Mouse (Mus musculus): Measurements from ENCODE around the gene Sub1.

Sub1 gene

DNA sequence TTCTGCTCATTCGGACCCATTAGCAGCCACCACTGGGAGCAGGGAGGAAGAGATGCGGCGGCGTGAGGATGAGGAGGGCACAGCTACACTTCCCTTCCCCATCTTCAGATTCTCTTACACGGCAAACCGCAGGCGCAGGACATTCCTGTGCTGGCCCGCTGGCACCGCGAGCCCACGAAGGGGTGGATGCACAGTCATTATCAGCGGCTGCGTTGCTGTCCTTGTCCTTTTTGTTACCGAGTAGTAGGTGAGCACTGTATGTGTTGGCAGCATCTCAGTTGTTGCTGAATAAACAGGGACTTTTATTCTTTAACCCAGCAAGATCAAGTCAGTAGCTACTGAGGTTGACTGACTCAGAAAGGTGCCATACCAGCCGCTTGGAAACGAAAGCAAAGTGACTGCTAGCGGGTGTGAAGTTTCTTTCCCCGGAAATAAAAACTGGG lies 13.8 kb upstream of the Sub1 start:
- no peak for DNase-seq (ENCODE audit: low read depth)

DNA sequence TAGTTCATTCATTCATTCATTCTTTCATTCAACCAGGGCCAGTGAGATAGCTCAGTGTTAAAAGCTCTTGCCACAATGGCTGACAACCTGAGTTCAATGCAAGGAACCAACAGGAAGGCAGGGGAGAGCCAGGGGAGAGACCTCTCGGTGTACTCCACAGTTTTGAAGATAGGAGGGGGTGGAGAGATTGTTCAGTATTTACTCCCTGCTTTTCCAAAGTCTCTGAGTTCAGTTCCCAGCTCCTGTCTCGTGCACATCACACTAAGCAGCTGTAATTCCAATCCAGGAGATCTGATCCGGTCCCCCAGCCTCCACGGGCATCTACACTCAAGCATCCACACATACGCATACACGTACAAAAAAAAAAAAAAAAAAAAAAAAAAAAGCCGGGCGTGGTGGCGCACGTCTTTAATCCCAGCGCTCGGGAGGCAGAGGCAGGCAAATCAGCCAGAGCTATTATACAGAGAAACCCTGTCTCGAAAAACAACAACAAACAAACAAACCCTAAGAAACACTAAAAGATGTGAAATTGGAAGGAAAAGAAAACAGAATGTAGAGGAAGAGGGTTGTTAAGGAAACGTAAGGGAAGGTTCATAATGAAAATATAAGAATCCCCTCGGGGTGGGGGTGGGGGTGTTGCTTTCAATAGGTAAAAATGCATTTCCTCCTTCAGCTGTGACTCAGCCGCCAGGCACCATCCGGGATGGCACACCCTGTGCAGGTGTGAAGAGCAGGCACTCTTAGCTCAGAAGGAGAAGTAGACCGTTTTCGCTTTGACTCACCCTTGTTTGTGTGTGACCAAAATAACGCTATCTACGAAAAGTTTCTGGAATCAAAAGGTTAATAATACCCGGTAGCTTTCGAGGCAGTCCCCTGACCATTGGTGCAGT lies 13.2 kb upstream of the Sub1 start:
- DNase-seq (ENCODE audit: low read depth) = no peak

DNA sequence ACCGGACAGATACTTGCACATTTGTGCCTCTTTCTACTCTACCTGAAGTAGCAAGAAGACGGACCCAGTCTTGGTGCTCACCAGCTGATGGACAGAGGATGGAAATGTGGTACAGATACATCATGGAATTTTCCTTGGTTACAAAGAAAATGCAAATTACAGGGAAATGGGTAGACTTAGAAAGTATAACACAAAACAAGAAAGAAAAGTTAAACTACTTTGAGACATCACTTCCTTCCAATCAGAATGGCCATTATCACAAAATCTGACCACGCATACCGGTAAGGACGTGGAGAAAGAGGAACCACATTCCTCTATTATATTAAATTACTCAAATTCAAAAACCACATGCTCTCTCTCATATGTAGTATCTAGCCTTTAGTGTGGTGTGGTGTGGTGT lies 12.1 kb upstream of the Sub1 start:
- DNase-seq (ENCODE audit: low read depth) = no peak

DNA sequence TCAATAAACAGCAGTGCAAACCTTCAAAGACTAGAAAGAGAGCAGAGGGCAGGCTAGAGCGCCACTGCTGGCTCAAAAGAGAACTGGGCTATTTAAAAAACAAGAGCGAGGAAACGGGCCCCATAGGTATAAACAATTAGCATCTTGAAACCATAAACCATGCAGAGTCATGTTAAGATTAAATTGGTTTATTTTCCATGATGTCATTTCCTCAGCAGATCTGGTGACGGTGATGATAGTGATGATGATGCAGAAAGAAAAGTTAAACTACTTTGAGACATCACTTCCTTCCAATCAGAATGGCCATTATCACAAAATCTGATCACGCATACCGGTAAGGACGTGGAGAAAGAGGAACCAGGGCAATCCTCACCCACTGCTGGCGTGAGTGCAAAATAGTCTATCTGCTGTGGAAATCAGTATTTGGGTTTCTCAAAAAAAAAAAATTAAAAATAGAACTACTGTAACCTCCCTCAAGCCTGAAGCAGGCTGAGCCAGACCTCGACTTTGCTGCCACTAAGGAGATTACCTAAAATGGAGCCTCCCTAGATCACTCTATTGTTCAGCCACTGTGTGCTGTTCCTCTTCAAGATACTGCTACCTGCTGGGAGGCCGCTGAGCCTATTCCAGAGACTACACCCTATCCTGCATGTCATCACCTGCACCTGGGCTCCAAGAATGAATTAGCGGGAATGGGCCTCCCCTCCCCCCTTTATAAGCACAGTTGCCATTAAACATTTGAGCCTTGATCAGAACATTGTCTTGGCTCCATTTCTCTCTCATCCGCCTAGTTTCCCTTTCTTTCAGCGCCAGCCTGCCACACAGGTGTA lies 11.4 kb upstream of the Sub1 start:
- no peak for DNase-seq (ENCODE audit: low read depth)

DNA sequence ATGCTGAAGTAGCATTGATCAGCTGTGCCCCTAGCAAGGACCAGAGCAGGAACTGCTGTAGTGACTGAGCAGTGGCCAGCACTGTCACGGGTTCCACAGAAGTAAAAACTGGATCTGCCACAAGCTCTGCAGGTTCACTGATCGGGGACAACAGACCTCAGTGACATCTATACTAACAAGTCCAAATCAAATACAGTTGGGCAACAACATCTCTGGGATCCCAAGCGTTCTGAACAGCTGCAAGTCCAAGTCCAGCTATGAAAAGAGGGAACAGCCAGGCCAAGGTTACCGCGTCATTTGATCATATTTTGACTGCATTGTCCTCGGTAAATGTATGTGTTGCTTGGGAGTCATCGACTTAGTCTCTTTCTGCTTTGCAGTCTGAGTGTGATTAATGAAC lies 10.6 kb upstream of the Sub1 start:
- no peak for DNase-seq (ENCODE audit: low read depth)

DNA sequence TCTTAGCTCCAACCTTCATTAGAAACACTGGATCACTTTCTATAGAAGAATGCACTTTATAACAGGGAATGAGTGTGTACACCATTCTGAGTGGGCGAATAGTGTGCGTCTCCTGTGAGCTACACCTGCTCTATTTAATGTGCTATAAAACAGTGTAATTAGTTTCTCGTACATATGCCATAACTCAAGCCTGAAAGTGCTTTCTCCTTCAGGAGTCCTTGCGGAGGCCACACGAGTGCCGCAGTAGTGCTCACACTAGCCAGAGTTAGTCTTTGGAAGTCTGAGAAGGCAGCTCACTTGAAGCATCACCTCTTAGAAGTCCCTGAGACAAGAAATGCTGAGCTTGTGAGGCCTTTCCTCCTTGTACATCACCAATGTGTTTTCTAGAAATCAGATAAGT lies 9.4 kb upstream of the Sub1 start:
- no peak for DNase-seq (ENCODE audit: low read depth)

DNA sequence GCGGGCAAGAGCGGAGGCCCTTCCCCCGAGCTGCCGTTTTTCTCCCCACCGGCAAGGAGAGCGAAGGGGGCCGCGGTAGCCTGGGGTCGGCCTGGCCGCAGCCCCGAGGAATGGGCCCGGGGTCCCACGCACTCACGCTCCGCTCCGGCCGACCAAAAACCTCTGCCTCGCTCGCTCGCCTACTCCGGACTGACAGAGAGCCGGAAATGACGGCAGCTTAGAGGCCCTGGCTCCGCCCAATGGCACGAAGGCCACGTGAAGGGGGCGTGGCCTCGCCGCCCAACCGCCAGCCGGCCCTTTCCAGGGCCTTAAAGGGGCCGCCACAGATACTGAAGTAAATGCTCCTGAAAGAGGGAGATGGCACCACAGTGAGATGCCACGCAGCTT lies 975 bp downstream of the Sub1 start:
- peak; percentile 98 for DNase-seq (ENCODE audit: low read depth)

DNA sequence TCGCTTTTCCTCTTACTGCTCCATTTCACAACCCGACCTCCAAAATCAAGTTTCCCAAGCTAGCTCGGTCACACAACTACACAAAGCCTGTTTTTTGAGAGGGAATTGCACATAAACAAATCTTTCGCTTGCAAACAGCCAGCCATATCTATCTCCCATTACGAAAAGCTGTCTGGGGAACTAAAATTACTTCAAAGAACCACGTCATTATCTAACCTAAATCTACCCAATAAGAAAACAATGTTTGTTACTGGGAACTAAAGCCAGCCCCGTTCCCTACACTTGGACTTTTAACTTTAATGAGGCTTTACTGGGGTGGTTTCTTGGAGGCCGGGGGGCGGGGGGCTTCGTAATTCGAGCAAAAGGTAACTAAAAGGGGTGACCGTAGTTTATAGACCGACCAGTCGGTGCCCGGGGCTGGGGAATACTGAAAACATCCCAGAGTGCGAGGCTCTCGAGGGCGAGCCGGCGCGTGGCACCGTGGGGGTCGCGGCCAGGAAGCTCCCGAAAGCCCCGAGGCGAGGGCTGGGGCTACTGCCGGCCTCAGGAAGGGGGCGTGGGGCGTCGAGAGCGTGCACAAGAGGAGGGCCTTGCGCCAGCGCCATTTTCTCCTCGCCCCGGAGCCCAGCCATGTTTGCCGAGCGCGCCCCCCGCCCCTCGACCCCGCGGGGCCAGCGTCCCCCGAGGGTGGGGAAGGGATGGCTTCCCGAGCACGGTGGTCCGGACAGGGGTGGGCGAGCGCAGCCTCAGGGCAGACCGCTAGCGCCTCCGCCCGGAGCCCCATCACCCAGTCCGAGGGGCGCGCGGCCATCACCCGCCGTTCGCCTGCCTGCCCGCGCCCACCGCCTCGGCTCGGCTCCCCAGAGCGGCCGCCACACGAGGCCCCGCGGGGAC lies 1.6 kb downstream of the Sub1 start:
- peak; percentile 74 for DNase-seq (ENCODE audit: low read depth)

DNA sequence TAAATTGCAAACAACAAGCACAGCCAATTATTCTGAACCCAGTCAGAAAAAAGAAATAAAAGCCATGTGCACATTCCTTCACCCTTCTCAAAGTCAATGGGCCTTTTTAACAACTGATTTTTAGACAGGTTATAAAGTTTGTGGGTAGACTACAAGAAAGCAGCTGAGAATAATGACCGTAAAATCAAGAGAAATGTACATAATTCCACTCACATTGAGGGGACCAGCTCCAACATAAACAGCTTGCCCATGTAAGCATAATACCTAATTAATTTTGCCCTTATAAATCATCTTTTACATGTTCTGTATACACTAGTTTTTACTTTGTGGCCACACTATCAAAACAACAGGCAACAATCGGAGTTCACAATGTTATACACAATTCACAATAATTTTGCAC lies 2.8 kb downstream of the Sub1 start:
- no peak for DNase-seq (ENCODE audit: low read depth)

DNA sequence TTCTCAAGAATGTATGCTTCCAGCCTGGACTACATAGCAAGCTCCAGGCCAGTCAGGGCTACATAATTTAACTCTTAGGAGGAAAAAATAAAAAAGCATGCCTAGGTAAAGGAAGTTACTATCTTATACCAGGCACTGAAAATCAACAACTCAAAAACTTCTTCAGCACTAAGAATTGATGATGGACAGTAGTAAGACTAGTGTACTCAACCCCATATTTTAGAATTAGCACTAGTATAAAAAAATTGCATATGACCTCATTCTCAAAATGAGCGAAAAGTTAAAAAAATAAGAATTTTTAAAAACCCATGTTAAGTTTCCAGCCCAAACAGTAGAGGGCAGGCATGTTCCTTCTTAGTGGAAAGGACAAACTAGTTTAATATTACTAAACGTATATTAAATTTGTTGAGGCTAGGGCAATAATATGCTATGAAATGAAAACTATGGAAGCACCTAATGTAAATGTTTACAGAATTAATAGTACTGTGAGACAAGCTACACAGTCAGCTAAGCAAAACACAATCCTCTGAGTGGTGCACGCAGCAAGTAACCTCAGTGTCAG lies 5.2 kb downstream of the Sub1 start:
- peak; percentile 75 for DNase-seq (ENCODE audit: low read depth)

DNA sequence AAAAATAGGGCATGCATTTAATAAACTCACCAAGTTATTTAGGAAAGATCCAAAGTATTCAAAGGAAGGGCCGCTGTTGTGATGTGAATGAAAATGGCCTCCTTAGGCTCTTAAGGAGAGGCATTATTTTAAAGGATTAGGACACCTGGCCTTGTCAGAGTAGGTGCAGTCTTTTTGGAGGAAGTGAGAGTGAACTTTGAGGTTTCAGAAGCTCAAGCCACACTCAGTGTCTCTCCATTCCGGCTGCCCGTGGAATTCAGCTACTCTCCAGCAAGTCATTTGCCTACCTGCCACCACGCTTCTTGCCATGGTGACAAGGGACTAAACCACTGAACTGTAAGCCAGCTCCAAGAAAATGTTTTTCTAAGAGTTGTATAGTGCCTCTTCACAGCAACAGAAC lies 8.2 kb downstream of the Sub1 start:
- no peak for DNase-seq (ENCODE audit: low read depth)

DNA sequence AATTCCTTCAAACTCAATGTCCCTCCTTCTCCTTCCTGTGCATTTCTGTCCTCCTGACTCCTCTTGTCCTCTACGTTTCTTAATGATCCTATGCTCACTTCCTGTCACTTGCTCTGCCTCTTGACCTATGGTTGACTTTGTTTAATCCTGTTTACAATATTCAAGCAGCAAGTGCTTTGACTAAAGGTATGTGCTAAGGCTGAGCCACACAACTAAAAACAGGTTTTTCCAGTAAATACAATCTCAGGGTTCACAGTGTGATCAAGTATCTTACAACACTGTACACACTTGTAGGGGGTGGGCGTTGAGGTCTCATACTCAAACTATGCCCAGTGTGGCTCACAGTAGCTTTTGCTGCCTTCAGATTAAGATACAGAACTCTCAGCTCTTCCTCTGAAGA lies 8.9 kb downstream of the Sub1 start:
- DNase-seq (ENCODE audit: low read depth) = no peak

DNA sequence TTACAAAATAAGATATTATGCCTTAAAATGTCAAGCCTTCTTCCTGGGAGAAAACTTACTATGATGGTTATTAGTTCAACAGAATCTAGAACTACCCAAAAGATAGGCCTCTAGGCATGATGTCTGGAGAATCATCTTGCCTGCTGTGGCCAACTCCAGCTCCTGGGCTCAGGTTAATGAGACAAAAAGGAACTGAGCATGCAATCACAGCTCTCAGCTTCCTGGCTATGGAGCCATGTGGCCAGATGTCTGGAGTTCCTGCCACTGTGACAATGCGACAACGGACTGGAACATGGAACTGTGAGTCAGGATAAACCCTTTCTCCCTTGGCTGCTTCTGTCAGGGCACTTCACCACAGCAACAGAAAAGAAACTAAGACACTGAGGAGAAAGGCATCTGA lies 14.8 kb downstream of the Sub1 start:
- DNase-seq (ENCODE audit: low read depth) = no peak

DNA sequence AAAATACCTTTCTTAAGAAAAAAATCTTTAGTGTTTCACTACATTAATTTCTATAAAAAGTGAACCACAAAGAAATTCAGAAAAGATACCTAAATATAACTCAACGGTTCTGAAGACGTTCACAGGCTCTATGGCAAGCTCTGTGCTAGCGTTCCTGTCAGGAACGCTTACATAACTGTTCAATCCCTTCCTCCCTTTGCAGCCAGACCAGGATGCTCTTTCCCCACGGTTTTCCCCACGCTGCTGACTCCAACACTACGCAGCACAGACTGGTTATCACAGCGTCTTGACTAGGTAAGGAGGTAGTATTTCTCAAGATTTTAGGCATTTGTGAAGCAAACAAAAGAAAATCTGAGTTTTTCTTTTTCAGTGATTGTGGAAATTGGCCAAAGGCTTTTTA lies 15.3 kb downstream of the Sub1 start:
- no peak for DNase-seq (ENCODE audit: low read depth)

DNA sequence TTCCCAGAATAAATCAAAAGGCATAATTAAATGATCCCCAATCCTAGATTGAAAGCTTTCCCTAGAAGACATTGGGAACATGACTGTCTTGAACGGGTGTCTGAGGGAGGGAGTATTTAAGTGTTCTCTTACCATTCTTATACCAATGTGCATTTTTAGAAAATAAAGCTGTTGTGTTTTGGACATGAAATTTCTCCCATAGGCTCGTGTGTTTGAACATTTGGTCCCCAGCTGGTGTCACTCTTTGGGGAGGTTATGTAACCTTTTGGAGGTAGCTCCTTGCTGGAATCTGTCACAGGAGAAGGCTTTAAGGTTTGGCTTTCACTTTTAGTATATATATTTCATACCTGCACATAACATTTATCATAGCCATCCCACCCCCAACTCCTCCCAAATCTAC lies 18.6 kb downstream of the Sub1 start:
- no peak for DNase-seq (ENCODE audit: low read depth)

DNA sequence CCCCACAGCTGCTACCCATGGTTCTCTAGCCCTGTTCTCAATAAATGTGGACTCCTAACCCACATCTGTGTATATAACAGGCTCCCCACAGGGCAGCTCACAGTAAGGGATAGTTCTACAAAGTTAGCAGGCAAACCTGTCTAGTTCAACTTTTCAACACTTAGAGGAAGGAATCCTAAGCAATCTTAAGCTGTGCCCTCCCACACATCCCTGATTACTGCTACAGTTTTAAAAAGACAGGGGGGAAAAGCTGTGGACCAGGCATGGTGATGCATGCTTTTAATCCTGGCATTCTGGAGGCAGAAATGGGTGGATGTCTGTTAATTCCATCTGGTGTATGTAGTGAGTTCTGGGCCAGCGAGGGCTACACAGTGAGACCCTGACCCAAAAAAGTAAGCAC lies 19.7 kb downstream of the Sub1 start:
- DNase-seq (ENCODE audit: low read depth) = no peak

DNA sequence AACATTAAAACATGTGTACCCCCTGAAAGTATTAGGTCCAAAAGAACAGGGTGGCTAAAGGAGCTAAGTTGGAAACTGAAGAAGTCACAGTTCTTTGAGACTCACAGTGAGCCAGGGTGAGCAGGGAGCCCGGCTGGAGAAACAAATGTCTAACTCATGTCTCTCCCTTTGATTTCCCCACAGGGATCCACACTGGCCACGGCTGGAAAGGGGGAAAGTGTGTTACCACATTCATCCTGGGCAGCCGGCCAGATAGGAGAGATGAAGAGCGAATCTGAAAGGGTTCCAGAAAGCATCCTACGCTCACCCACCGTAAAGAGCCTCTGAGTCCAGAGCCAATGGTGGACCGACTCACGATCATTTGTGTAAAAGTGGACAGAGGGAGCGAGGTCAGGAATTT lies 20.9 kb downstream of the Sub1 start:
- peak; percentile 33 for DNase-seq (ENCODE audit: low read depth)

DNA sequence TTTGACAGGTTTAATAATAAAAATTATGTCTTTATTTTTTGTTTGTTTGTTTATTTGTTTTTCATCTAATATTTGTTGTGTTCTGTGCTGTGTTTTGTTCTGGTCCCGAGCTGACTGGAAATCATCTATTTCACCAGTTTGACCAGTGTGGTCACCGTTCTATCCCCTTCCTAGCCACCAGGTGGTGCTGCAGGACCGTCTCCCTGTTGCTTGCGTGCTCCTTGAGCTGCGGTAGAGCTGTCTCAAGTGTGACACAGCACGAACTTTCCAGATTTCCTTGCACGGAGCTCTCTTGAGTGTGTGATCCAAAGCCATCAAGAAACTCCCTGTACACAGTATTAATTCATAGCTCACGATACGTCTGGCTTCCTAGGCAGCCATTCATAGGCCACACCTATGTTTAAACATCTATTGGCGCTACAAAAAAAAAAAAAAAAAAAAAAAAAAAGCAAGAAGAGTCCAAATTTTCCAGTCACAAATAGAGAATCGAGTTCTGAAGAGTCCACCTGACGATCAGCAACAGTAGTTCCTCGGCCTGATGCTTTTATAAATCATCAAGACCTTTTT lies 24.8 kb downstream of the Sub1 start:
- DNase-seq (ENCODE audit: low read depth) = peak; percentile 90

DNA sequence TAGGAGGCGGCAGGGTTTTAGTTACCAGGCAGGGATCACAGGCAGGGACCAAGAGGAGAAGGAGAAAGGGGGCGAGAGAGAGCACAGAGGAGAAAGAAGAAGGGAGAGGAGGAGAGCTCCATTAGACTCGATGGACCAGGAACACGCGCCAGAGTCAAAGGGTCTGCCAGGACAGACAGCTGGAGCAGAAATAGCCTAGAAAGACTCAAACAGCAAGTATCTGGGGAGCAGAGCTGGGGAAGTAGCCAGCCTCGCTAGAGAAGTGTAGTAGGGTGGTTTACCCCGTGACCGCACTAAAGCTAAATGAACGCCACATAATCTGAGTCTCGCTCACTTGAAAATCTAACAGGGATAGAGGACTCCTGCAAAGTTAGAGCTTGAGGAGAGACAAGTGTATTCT lies 26.2 kb downstream of the Sub1 start:
- DNase-seq (ENCODE audit: low read depth) = no peak

DNA sequence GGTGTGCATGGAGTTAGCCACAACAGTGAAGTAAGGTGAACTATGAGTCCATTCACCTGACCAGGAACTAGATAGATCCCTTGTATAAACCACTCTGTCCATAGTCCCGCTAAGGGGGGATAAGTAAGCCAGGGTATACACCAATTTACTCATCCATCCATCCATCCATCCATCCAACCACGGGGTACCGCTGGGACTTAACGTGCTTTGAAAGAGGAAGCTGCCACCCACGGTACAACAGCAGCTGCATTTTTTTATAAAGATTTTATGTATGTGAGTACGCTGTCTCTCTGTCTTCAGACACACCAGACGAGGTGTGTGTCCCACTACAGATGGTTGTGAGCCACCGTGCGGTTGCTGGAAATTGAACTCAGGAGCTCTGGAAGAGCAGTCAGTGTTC lies 27.9 kb downstream of the Sub1 start:
- DNase-seq (ENCODE audit: low read depth) = no peak

DNA sequence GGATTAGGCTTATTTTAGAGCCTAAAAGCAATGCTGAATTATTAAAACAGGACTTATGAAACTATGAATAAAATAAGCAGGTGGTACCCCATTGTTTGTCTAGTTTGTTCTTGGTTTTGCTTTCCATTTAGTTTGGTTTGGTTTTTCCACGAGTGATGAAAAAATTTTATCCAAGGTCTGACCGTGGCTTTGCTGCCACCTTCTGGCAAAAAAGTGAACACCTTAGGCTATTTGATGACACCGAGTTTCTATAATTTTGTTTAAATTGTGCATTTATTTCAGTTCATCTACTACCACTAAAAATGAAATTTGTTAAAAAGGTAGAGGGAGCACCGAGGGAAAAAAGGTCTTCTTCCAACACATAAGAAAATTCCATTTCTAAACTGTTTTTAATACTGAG lies 30.4 kb downstream of the Sub1 start:
- DNase-seq (ENCODE audit: low read depth) = peak; percentile 84
